8 mouse cellular contexts compared by ENCODE assay signal in genomic region chr3:49755986-49756845, GRCm38 (mm10). TPM values are rescaled to one million over a fixed set of nuclear protein-coding genes. Genes with fewer than 3 reads are reported as not detected.
DNase-seq lines count a peak whose midpoint lies in the region; ATAC-seq and TF ChIP-seq lines count a peak whose summit lies in the region.

No protein-coding gene starts in this region.

- H3K9me3 ChIP-seq in embryonic facial prominence, embryonic 14.5 days (ENCODE audit: control insufficient read depth, low read length): no peaks in the 10 kb centered on the region
- no peaks in the 10 kb centered on the region for H3K9me3 ChIP-seq in heart, embryonic 14.5 days (ENCODE audit: control insufficient read depth, low read length)
- H3K9me3 ChIP-seq in kidney, postnatal 0 days (replicated peaks; ENCODE audit: low read length): no peaks in the 10 kb centered on the region
- H3K9me3 ChIP-seq in stomach, embryonic 15.5 days: no peaks in the 10 kb centered on the region

- H3K9ac ChIP-seq in embryonic facial prominence, embryonic 14.5 days (ENCODE audit: low read depth, low read length): peak overlapping the region; percentile 94
- H3K9ac ChIP-seq in heart, embryonic 14.5 days (ENCODE audit: low read length): peak overlapping the region; percentile 89
- H3K9ac ChIP-seq in kidney, postnatal 0 days (ENCODE audit: low read depth, low read length): peak overlapping the region; percentile 63
- peak overlapping the region; percentile 63; the same call in 1 of the 2 replicates for H3K9ac ChIP-seq in stomach, embryonic 15.5 days

- peaks cover 21% of the 10 kb centered on the region for H3K4me1 ChIP-seq in embryonic facial prominence, embryonic 14.5 days (ENCODE audit: control insufficient read depth, insufficient read depth, low read length)
- H3K4me1 ChIP-seq in heart, embryonic 14.5 days (ENCODE audit: control insufficient read depth in 2 of 2, insufficient read depth in 2 of 2, low read length in 2 of 2): peaks cover 7 to 17% of the 10 kb centered on the region in 2 experiments
- no peaks in the 10 kb centered on the region for H3K4me1 ChIP-seq in kidney, postnatal 0 days (replicated peaks; ENCODE audit: insufficient read depth, low read length)
- H3K4me1 ChIP-seq in stomach, embryonic 15.5 days: 0 out of 2 replicates have a peak, but pooled peaks cover 6% of the 10 kb centered on the region

- peaks cover 41% of the 10 kb centered on the region for H3K36me3 ChIP-seq in embryonic facial prominence, embryonic 14.5 days (ENCODE audit: control insufficient read depth, insufficient read depth, low read length)
- H3K36me3 ChIP-seq in heart, embryonic 14.5 days (ENCODE audit: control insufficient read depth, insufficient read depth, low read length): peaks cover 25% of the 10 kb centered on the region
- H3K36me3 ChIP-seq in kidney, postnatal 0 days (ENCODE audit: insufficient read depth, low read length): 0 out of 2 replicates have a peak, but pooled peaks cover 3% of the 10 kb centered on the region
- H3K36me3 ChIP-seq in stomach, embryonic 15.5 days: no peaks in the 10 kb centered on the region; the same call in 1 of the 2 replicates

- intact Hi-C loops in left cerebral cortex, postnatal 4 days (cut with DNase I): loop anchor here (5.0 to 10.0 kb wide), 4 partner anchors 319 to 661 kb away; no protein-coding TSS in a partner anchor

- H3K4me2 ChIP-seq in embryonic facial prominence, embryonic 14.5 days (ENCODE audit: low read depth, low read length): peak overlapping the region; percentile 66
- peak overlapping the region; percentile 72 for H3K4me2 ChIP-seq in heart, embryonic 14.5 days (ENCODE audit: low read length)
- H3K4me2 ChIP-seq in kidney, postnatal 0 days (ENCODE audit: low read length): peak overlapping the region; percentile 73
- H3K4me2 ChIP-seq in stomach, embryonic 15.5 days: peak overlapping the region; percentile 66

- H3K27me3 ChIP-seq in embryonic facial prominence, embryonic 14.5 days (replicated peaks; ENCODE audit: control insufficient read depth, insufficient read depth, low read length): no peaks in the 10 kb centered on the region
- H3K27me3 ChIP-seq in heart, embryonic 14.5 days (ENCODE audit: control insufficient read depth, insufficient read depth, low read length): no peaks in the 10 kb centered on the region
- H3K27me3 ChIP-seq in kidney, postnatal 0 days (ENCODE audit: insufficient read depth, low read length): no peaks in the 10 kb centered on the region
- no peaks in the 10 kb centered on the region for H3K27me3 ChIP-seq in stomach, embryonic 15.5 days (replicated peaks)

- TF ChIP-seq CTCF in kidney, postnatal 0 days (IDR thresholded peaks at IDR 0.05; ENCODE audit: low read depth): peak; percentile 53

- peak overlapping the region; percentile 85 for H3K4me3 ChIP-seq in embryonic facial prominence, embryonic 14.5 days (ENCODE audit: low read depth, low read length)
- peak overlapping the region; percentile 59 to 78 for H3K4me3 ChIP-seq in heart, embryonic 14.5 days (ENCODE audit: control insufficient read depth in 1 of 2, insufficient read depth in 1 of 2, low read depth in 1 of 2, low read length in 2 of 2)
- peak overlapping the region; percentile 61 for H3K4me3 ChIP-seq in kidney, postnatal 0 days (replicated peaks; ENCODE audit: low read depth, low read length)
- peak overlapping the region; percentile 70 for H3K4me3 ChIP-seq in stomach, embryonic 15.5 days (replicated peaks)

- H3K27ac ChIP-seq in embryonic facial prominence, embryonic 14.5 days (replicated peaks; ENCODE audit: low read depth, low read length): peak overlapping the region; percentile 99
- peak overlapping the region; percentile 94 for H3K27ac ChIP-seq in heart, embryonic 14.5 days (replicated peaks in 1 of 2; ENCODE audit: control insufficient read depth in 1 of 2, insufficient read depth in 1 of 2, low read depth in 2 of 2, low read length in 2 of 2)
- H3K27ac ChIP-seq in kidney, postnatal 0 days: peak overlapping the region; percentile 91
- H3K27ac ChIP-seq in stomach, embryonic 15.5 days: peak overlapping the region; percentile 98

- peak; percentile 37 for DNase-seq in left cerebral cortex, postnatal 4 days
- no peak for DNase-seq in left cerebral cortex, adult 11 months (ENCODE audit: low spot score)
- peak; percentile 89 for DNase-seq in embryonic facial prominence, embryonic 14.5 days (ENCODE audit: low spot score)
- DNase-seq in kidney, postnatal 0 days (ENCODE audit: low spot score): peak; percentile 82
- DNase-seq in mesoderm, embryonic 11.5 days (ENCODE audit: low read depth, low spot score): peak; percentile 35
- no peak for DNase-seq in natural killer cell, adult 2 months (ENCODE audit: low spot score in 2 of 2)

- under 1% methylated on average over 36 of the region's 36 CpGs for WGBS in embryonic facial prominence, embryonic 14.5 days
- WGBS in heart, embryonic 14.5 days: 3% methylated on average over 36 of the region's 36 CpGs
- WGBS in kidney, postnatal 0 days: 2% methylated on average over 36 of the region's 36 CpGs
- 2% methylated on average over 36 of the region's 36 CpGs for WGBS in stomach, embryonic 15.5 days

- ATAC-seq in embryonic facial prominence, embryonic 14.5 days (ENCODE audit: low read depth): no peak
- ATAC-seq in heart, embryonic 14.5 days (ENCODE audit: insufficient number of reproducible peaks, insufficient read depth, low FRiP score, low read depth): no peak
- ATAC-seq in kidney, postnatal 0 days (replicated peaks; ENCODE audit: low FRiP score, low read depth): no peak
- ATAC-seq in stomach, embryonic 15.5 days (ENCODE audit: insufficient read depth, low FRiP score, low read depth): no peak

RNA-seq across cellular contexts. Expression of gene Pcdh18, which starts 0.9 kb away (rescaled TPM):
- 10 to 100 TPM; 24.8 to 26.0 TPM for total RNA-seq in left cerebral cortex, postnatal 4 days (2021)
- 82.4 and 98.9 TPM in 2 replicates for polyA plus RNA-seq in embryonic facial prominence, embryonic 14.5 days (2014; fragmentation: Nextera tagmentation; extraction: Ambion mirVana)
- polyA plus RNA-seq in heart, embryonic 14.5 days (2014; fragmentation: Nextera tagmentation; extraction: Ambion mirVana): 22.8 and 23.7 TPM in 2 replicates
- polyA plus RNA-seq in kidney, postnatal 0 days (2015; fragmentation: Nextera tagmentation; extraction: Ambion mirVana): 24.5 and 25.4 TPM in 2 replicates
- polyA plus RNA-seq in stomach, embryonic 15.5 days (2015; fragmentation: Nextera tagmentation; extraction: Ambion mirVana): 52.8 and 61.0 TPM in 2 replicates

Comparison
In these comparisons a context has a peak if more than half of its experiments do, and no peak if none do; other contexts are left out.
1. DNase-seq: peak in left cerebral cortex, postnatal 4 days (single experiment), embryonic facial prominence, embryonic 14.5 days (single experiment), kidney, postnatal 0 days (single experiment) and mesoderm, embryonic 11.5 days (single experiment); none in left cerebral cortex, adult 11 months (single experiment) and natural killer cell, adult 2 months (0 of 2).
2. Peak in every context shown above with its lines, with median percentiles within 50 percentile points of each other: H3K27ac ChIP-seq, H3K4me2 ChIP-seq, H3K4me3 ChIP-seq and H3K9ac ChIP-seq.